Mouse (Mus musculus) olfactory bulb, adult 2 months (tissue): ENCODE measurements around the gene Knop1. TPM values are rescaled to one million over a fixed set of nuclear protein-coding genes. Genes with fewer than 3 reads are reported as not detected.
A peak's percentile ranks its signal among the peaks of the same experiment; 100 is the strongest.

Source experiments
- H3K27ac ChIP-seq: fragments of 200-500 bp; 2 replicates; pipeline ENCODE4 v1.5.1; 2012; ENCODE audit warnings: low read depth, low read length; ENCODE audit not compliant: insufficient read depth
- H3K4me1 ChIP-seq: fragments of 200-500 bp; 2 replicates; pipeline ENCODE4 v1.6.1; 2012; ENCODE audit warnings: low read length; ENCODE audit not compliant: control insufficient read depth, insufficient read depth
- H3K4me3 ChIP-seq: fragments of 200-500 bp; 2 replicates; pipeline ENCODE4 v1.5.1; 2012; ENCODE audit warnings: mild to moderate bottlenecking, low read depth, low read length, moderate library complexity; ENCODE audit not compliant: insufficient read depth
- CTCF ChIP-seq: fragments of 200-500 bp; IDR thresholded peaks from 2 replicates; pipeline ENCODE4 v1.5.1; 2012; ENCODE audit warnings: low read depth, mild to moderate bottlenecking, low read length, moderate library complexity; ENCODE audit not compliant: insufficient read depth
- POLR2A ChIP-seq: fragments of 200-500 bp; IDR thresholded peaks from 2 replicates; pipeline ENCODE4 v1.6.1; 2012; ENCODE audit warnings: mild to moderate bottlenecking, low read depth, low read length, moderate library complexity; ENCODE audit not compliant: insufficient read depth
- WGBS: fragments of 180-500 bp; shearing (Covaris S2); methylation state at CpG from one replicate; pipeline ENCODE4 v1.1.7; 2018; 5-methylcytosine and 5-hydroxymethylcytosine counted together
- polyA plus RNA-seq: library from polyadenylated mRNA; stranded (reverse); fragments of >200 nt; gene quantifications from 2 replicates; pipeline ENCODE4 v1.2.4, GENCODE M21; 2012; ENCODE audit warnings: low replicate concordance; ENCODE audit not compliant: missing spikeins, insufficient read depth, insufficient read length

Gene Knop1
- polyA plus RNA-seq, 1 experiment = not detected

- TF ChIP-seq POLR2A (no peak), CTCF (no peak)
- H3K4me3 ChIP-seq = no peak overlapping the region
- no peak overlapping the region for H3K27ac ChIP-seq
- WGBS = 82% methylated on average over 5 of the region's 5 CpGs
- peaks cover 33% of the 10 kb centered on the region for H3K4me1 ChIP-seq
Observed at GRCm38 (mm10) chr7:118849543-118850250, 6.4 kb downstream of the Knop1 start.

- H3K27ac ChIP-seq = no peak overlapping the region
- WGBS = 91% methylated on average over 10 of the region's 10 CpGs
- no peak for TF ChIP-seq CTCF
- TF ChIP-seq POLR2A = no peak
Observed at GRCm38 (mm10) chr7:118848796-118849195, 7.3 kb downstream of the Knop1 start.

GRCm38 (mm10) chr7:118846329-118846728 is 9.7 kb downstream of the Knop1 start:
- 78% methylated on average over 4 of the region's 4 CpGs for WGBS
- H3K4me1 ChIP-seq = peaks cover 16% of the 10 kb centered on the region
- no peak overlapping the region for H3K27ac ChIP-seq
- H3K4me3 ChIP-seq = no peak overlapping the region
- TF ChIP-seq CTCF (no peak), POLR2A (no peak)

More at GRCm38 (mm10) chr7:118848796-118849195, 7.3 kb downstream of the Knop1 start:
- Histone ChIP-seq H3K4me3 (no peak overlapping the region), H3K4me1 (peaks cover 31% of the 10 kb centered on the region)

- H3K4me3 ChIP-seq = no peak overlapping the region
- TF ChIP-seq CTCF (no peak), POLR2A (no peak)
- 72% methylated on average over 5 of the region's 5 CpGs for WGBS
- peaks cover 7% of the 10 kb centered on the region for H3K4me1 ChIP-seq
- no peak overlapping the region for H3K27ac ChIP-seq
Observed at GRCm38 (mm10) chr7:118845141-118845540, 10.9 kb downstream of the Knop1 start.

GRCm38 (mm10) chr7:118842938-118843337 is 13.1 kb downstream of the Knop1 start:
- 75% methylated on average over 4 of the region's 4 CpGs for WGBS
- Histone ChIP-seq H3K27ac (no peak overlapping the region), H3K4me1 (no peaks in the 10 kb centered on the region), H3K4me3 (no peak overlapping the region)
- TF ChIP-seq POLR2A (no peak), CTCF (no peak)

GRCm38 (mm10) chr7:118841796-118842195 is 14.3 kb downstream of the Knop1 start:
- Histone ChIP-seq H3K27ac (no peak overlapping the region), H3K4me3 (no peak overlapping the region), H3K4me1 (no peaks in the 10 kb centered on the region)
- WGBS = 3% methylated on average over 1 of the region's 1 CpGs
- TF ChIP-seq POLR2A (no peak), CTCF (no peak)

GRCm38 (mm10) chr7:118841030-118841745 is 14.9 kb downstream of the Knop1 start:
- no peak overlapping the region for H3K4me3 ChIP-seq
- H3K27ac ChIP-seq = no peak overlapping the region
- 41% methylated on average over 8 of the region's 8 CpGs for WGBS
- H3K4me1 ChIP-seq = no peaks in the 10 kb centered on the region
- TF ChIP-seq POLR2A = no peak

GRCm38 (mm10) chr7:118837901-118838300 is 18.2 kb downstream of the Knop1 start:
- Histone ChIP-seq H3K4me1 (no peaks in the 10 kb centered on the region), H3K27ac (no peak overlapping the region), H3K4me3 (no peak overlapping the region)
- 89% methylated on average over 5 of the region's 5 CpGs for WGBS
- TF ChIP-seq POLR2A = no peak
- no peak for TF ChIP-seq CTCF

GRCm38 (mm10) chr7:118827975-118828416 is 28.1 kb downstream of the Knop1 start:
- 31% methylated on average over 5 of the region's 5 CpGs for WGBS
- Histone ChIP-seq H3K4me3 (no peak overlapping the region), H3K27ac (peak overlapping the region; percentile 53), H3K4me1 (peaks cover 39% of the 10 kb centered on the region)
- TF ChIP-seq CTCF = no peak
- TF ChIP-seq POLR2A = no peak
